Mouse (Mus musculus) urinary bladder, postnatal 36 days (tissue): ENCODE measurements around the gene Lpp.

Experiments
- DNase-seq, 2 experiments: peaks; one replicate each; pipeline ENCODE4 v3.0.0; 2022; ENCODE audit warnings: low spot score in 2 of 2, mixed read lengths in 1 of 2

Lpp gene

GRCm38 (mm10) chr16:24435115-24435553, 41.8 kb downstream of the Lpp start:
- no peak for DNase-seq

GRCm38 (mm10) chr16:24438438-24438837, 45.1 kb downstream of the Lpp start:
- no peak for DNase-seq

- DNase-seq: no peak
Measured at GRCm38 (mm10) chr16:24441338-24441737, 48.0 kb downstream of the Lpp start.

- no peak for DNase-seq
Measured at GRCm38 (mm10) chr16:24442500-24443122, 49.3 kb downstream of the Lpp start.

- no peak for DNase-seq
Measured at GRCm38 (mm10) chr16:24443123-24443515, 49.8 kb downstream of the Lpp start.

GRCm38 (mm10) chr16:24443555-24443954, 50.2 kb downstream of the Lpp start:
- DNase-seq: no peak

- no peak for DNase-seq
Measured at GRCm38 (mm10) chr16:24444818-24445217, 51.5 kb downstream of the Lpp start.

- DNase-seq: no peak
Measured at GRCm38 (mm10) chr16:24445473-24445872, 52.2 kb downstream of the Lpp start.

GRCm38 (mm10) chr16:24446449-24446848, 53.1 kb downstream of the Lpp start:
- no peak for DNase-seq

- DNase-seq: no peak
Measured at GRCm38 (mm10) chr16:24447666-24448492, 54.6 kb downstream of the Lpp start.

- DNase-seq: no peak
Measured at GRCm38 (mm10) chr16:24448493-24448845, 55.2 kb downstream of the Lpp start.

- DNase-seq: peak in 1 of 2 experiments; percentile 40
Measured at GRCm38 (mm10) chr16:24449806-24450205, 56.5 kb downstream of the Lpp start.

GRCm38 (mm10) chr16:24450256-24450655, 56.9 kb downstream of the Lpp start:
- DNase-seq: no peak

- no peak for DNase-seq
Measured at GRCm38 (mm10) chr16:24451123-24451522, 57.8 kb downstream of the Lpp start.

GRCm38 (mm10) chr16:24453536-24453935, 60.2 kb downstream of the Lpp start:
- DNase-seq: no peak

GRCm38 (mm10) chr16:24454493-24454892, 61.2 kb downstream of the Lpp start:
- no peak for DNase-seq

- no peak for DNase-seq
Measured at GRCm38 (mm10) chr16:24455361-24455855, 62.1 kb downstream of the Lpp start.

- no peak for DNase-seq
Measured at GRCm38 (mm10) chr16:24463842-24464241, 70.5 kb downstream of the Lpp start.

GRCm38 (mm10) chr16:24464436-24464835, 71.1 kb downstream of the Lpp start:
- DNase-seq: no peak

- DNase-seq: no peak
Measured at GRCm38 (mm10) chr16:24465633-24466032, 72.3 kb downstream of the Lpp start.

- DNase-seq: no peak
Measured at GRCm38 (mm10) chr16:24467544-24468290, 74.4 kb downstream of the Lpp start.

GRCm38 (mm10) chr16:24469313-24469712, 76.0 kb downstream of the Lpp start:
- DNase-seq: no peak
